Comparison of ENCODE assay signal across 8 mouse cellular contexts in the genomic region with DNA sequence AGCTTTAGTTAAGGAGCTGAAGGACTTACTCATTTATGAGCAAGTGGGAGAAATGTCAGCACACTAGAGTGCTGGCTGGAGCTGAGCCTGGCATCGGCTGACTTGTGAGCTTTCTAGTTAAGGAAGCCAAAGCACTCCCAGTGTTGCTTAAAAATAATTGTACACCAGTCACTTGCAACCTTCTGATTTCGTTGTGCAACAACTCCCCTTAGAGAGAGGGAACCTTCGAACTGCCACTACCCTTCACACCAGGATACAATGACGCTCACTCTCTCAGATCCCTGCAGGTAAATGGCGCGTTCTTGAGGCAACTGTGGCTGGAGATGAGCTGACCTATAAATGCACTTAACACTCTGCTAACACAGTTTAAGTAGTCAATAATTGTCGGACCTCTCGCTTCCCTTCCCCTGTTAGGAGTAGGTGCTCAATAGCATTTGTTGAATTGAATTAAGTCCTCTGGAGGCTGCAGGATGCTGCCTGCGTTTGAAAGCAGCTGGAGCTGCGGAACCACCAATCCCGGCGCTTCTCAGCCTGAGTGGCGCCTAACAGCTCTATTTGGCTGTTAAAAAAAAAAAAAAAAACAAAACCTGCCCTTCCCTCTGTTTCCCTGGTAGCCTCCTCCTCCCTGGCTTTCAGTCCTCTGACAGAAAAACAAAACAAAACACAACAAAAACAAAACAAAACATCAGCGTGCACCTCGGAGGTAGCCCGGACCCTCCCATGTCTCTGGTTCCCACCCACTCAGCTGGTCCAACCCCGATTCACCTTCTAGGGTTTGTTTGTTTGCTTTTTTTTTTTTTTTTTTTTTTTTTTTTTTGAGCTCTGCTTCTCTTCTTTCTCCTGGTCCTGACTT. TPM values are rescaled to one million over a fixed set of nuclear protein-coding genes. Genes with fewer than 3 reads are reported as not detected.
DNase-seq lines count a peak whose midpoint lies in the region; ATAC-seq and TF ChIP-seq lines count a peak whose summit lies in the region.

No protein-coding gene starts in this region.

- H3K9me3 ChIP-seq in ES-E14 (ENCODE audit: control insufficient read depth, insufficient read depth, low read depth, low read length): no peaks in the 10 kb centered on the region
- H3K9me3 ChIP-seq in forebrain, embryonic 15.5 days: no peaks in the 10 kb centered on the region
- no peaks in the 10 kb centered on the region for H3K9me3 ChIP-seq in hindbrain, embryonic 15.5 days
- H3K9me3 ChIP-seq in liver, embryonic 12.5 days (replicated peaks): no peaks in the 10 kb centered on the region
- no peaks in the 10 kb centered on the region for H3K9me3 ChIP-seq in neural tube, embryonic 11.5 days (ENCODE audit: control insufficient read depth, low read length)

- H3K4me3 ChIP-seq in ES-E14 (ENCODE audit: insufficient read depth in 1 of 2, low read depth in 1 of 2, low read length in 2 of 2, poor library complexity in 1 of 2, severe bottlenecking in 1 of 2): no peak overlapping the region
- peak overlapping the region; percentile 29 for H3K4me3 ChIP-seq in forebrain, embryonic 15.5 days
- H3K4me3 ChIP-seq in hindbrain, embryonic 15.5 days: peak overlapping the region; percentile 22
- H3K4me3 ChIP-seq in liver, embryonic 12.5 days: peak overlapping the region; percentile 30
- peak overlapping the region; percentile 4; the same call in 1 of the 2 replicates for H3K4me3 ChIP-seq in neural tube, embryonic 11.5 days (ENCODE audit: low read depth, low read length)

- H3K36me3 ChIP-seq in ES-E14 (ENCODE audit: control insufficient read depth, insufficient read depth, low read length, poor library complexity, severe bottlenecking): no peaks in the 10 kb centered on the region
- H3K36me3 ChIP-seq in forebrain, embryonic 15.5 days: no peaks in the 10 kb centered on the region
- no peaks in the 10 kb centered on the region for H3K36me3 ChIP-seq in hindbrain, embryonic 15.5 days
- H3K36me3 ChIP-seq in liver, embryonic 12.5 days: no peaks in the 10 kb centered on the region
- H3K36me3 ChIP-seq in neural tube, embryonic 11.5 days (ENCODE audit: control insufficient read depth, insufficient read depth, low read length): no peaks in the 10 kb centered on the region

- peak; percentile 18 to 33 for DNase-seq in cerebellum, adult 18-20 months
- no peak for DNase-seq in cerebellum, adult 8-10 months
- DNase-seq in ES-E14 (ENCODE audit: low read depth, low spot score): no peak
- no peak for DNase-seq in neural tube, embryonic 11.5 days (ENCODE audit: low spot score)
- DNase-seq in natural killer cell, adult 2 months (ENCODE audit: low spot score in 2 of 2): no peak

- in situ Hi-C loops in ES-E14 (cut with MboI; ENCODE audit: low sequenced_read_pairs in 2 of 2, unreplicated experiment in 2 of 2): no loop called here

- peaks cover 4 to 12% of the 10 kb centered on the region in 2 experiments; a peak in 3 of 4 replicates for H3K4me1 ChIP-seq in ES-E14 (ENCODE audit: control insufficient read depth in 2 of 2, insufficient read depth in 2 of 2, low read length in 2 of 2, poor library complexity in 1 of 2)
- H3K4me1 ChIP-seq in forebrain, embryonic 15.5 days: peaks cover 36% of the 10 kb centered on the region
- H3K4me1 ChIP-seq in hindbrain, embryonic 15.5 days (replicated peaks): peaks cover 33% of the 10 kb centered on the region
- H3K4me1 ChIP-seq in liver, embryonic 12.5 days: peaks cover 31% of the 10 kb centered on the region
- H3K4me1 ChIP-seq in neural tube, embryonic 11.5 days (ENCODE audit: control insufficient read depth, insufficient read depth, low read length): peaks cover 16% of the 10 kb centered on the region

- no peaks in the 10 kb centered on the region for H3K27me3 ChIP-seq in forebrain, embryonic 15.5 days
- no peaks in the 10 kb centered on the region for H3K27me3 ChIP-seq in hindbrain, embryonic 15.5 days
- peaks cover 73% of the 10 kb centered on the region for H3K27me3 ChIP-seq in liver, embryonic 12.5 days (replicated peaks)
- H3K27me3 ChIP-seq in neural tube, embryonic 11.5 days (ENCODE audit: control insufficient read depth, insufficient read depth, low read length): peaks cover 2% of the 10 kb centered on the region; the same call in 1 of the 2 replicates

- peak; percentile 39; the same call in 1 of the 2 replicates for ATAC-seq in forebrain, embryonic 15.5 days (replicated peaks)
- peak; percentile 42; the same call in 1 of the 2 replicates for ATAC-seq in hindbrain, embryonic 15.5 days (ENCODE audit: low FRiP score, low read depth)
- ATAC-seq in liver, embryonic 12.5 days: no peak
- no peak for ATAC-seq in neural tube, embryonic 11.5 days (ENCODE audit: insufficient read depth, low FRiP score, low TSS enrichment)

- no peak overlapping the region for H3K9ac ChIP-seq in ES-E14 (ENCODE audit: insufficient read depth, low read depth, low read length, poor library complexity, severe bottlenecking)
- peak overlapping the region; percentile 45 for H3K9ac ChIP-seq in forebrain, embryonic 15.5 days (replicated peaks)
- no peak overlapping the region for H3K9ac ChIP-seq in hindbrain, embryonic 15.5 days
- H3K9ac ChIP-seq in liver, embryonic 12.5 days: no peak overlapping the region
- peak overlapping the region; percentile 14; the same call in 1 of the 2 replicates for H3K9ac ChIP-seq in neural tube, embryonic 11.5 days (ENCODE audit: low read length)

- peak overlapping the region; percentile 49 for H3K4me2 ChIP-seq in forebrain, embryonic 15.5 days (replicated peaks)
- peak overlapping the region; percentile 57 for H3K4me2 ChIP-seq in hindbrain, embryonic 15.5 days
- H3K4me2 ChIP-seq in liver, embryonic 12.5 days: peak overlapping the region; percentile 51
- peak overlapping the region; percentile 36 for H3K4me2 ChIP-seq in neural tube, embryonic 11.5 days (ENCODE audit: low read depth)

- H3K27ac ChIP-seq in ES-E14 (ENCODE audit: insufficient read depth, low read depth, low read length, poor library complexity, severe bottlenecking): no peak overlapping the region
- H3K27ac ChIP-seq in forebrain, embryonic 15.5 days (replicated peaks): peak overlapping the region; percentile 71
- H3K27ac ChIP-seq in hindbrain, embryonic 15.5 days (replicated peaks): peak overlapping the region; percentile 63
- no peak overlapping the region for H3K27ac ChIP-seq in liver, embryonic 12.5 days
- no peak overlapping the region for H3K27ac ChIP-seq in neural tube, embryonic 11.5 days (ENCODE audit: low read depth, low read length)

- WGBS in forebrain, embryonic 15.5 days: 2% methylated on average over 17 of the region's 17 CpGs
- WGBS in hindbrain, embryonic 15.5 days: 2% methylated on average over 17 of the region's 17 CpGs
- 7% methylated on average over 17 of the region's 17 CpGs for WGBS in liver, embryonic 12.5 days (ENCODE audit: insufficient replicate concordance)
- WGBS in neural tube, embryonic 11.5 days: 4% methylated on average over 17 of the region's 17 CpGs

TF ChIP-seq in ES-E14, 5 proteins besides CTCF, POLR2A, EP300 and RAD21:
- peak; percentile 91 for TF ChIP-seq ZNF384 (IDR thresholded peaks at IDR 0.05; ENCODE audit: low read depth, low read length)
- no peak for TF ChIP-seq HCFC1 (IDR thresholded peaks at IDR 0.05; ENCODE audit: borderline replicate concordance, insufficient read depth, low read length)

RNA-seq across cellular contexts. Expression of gene Optc, which starts 53.2 kb away (rescaled TPM):
- total RNA-seq in ES-E14 (2012; rRNA removed): 0.36 TPM in 1 of 2 replicates, not detected in the other
- 1.6 and 2.2 TPM in 2 replicates for polyA plus RNA-seq in forebrain, embryonic 15.5 days (2015; fragmentation: Nextera tagmentation; extraction: Ambion mirVana)
- 3.0 and 3.9 TPM in 2 replicates for polyA plus RNA-seq in hindbrain, embryonic 15.5 days (2015; fragmentation: Nextera tagmentation; extraction: Ambion mirVana)
- polyA plus RNA-seq in liver, embryonic 12.5 days (2016; fragmentation: Nextera tagmentation; extraction: Ambion mirVana): 0.10 and 0.11 TPM in 2 replicates
- polyA plus RNA-seq in neural tube, embryonic 11.5 days (2014; fragmentation: Nextera tagmentation; extraction: Ambion mirVana): 1.5 and 2.5 TPM in 2 replicates

RNA-seq across cellular contexts. Expression of gene Atp2b4, which starts 53.8 kb away (rescaled TPM):
- total RNA-seq in ES-E14 (2012; rRNA removed): 9.8 and 16.1 TPM in 2 replicates
- 8.6 and 10.4 TPM in 2 replicates for polyA plus RNA-seq in forebrain, embryonic 15.5 days (2015; fragmentation: Nextera tagmentation; extraction: Ambion mirVana)
- polyA plus RNA-seq in hindbrain, embryonic 15.5 days (2015; fragmentation: Nextera tagmentation; extraction: Ambion mirVana): 11.8 and 12.4 TPM in 2 replicates
- polyA plus RNA-seq in liver, embryonic 12.5 days (2016; fragmentation: Nextera tagmentation; extraction: Ambion mirVana): 34.1 and 37.6 TPM in 2 replicates
- 9.6 and 10.3 TPM in 2 replicates for polyA plus RNA-seq in neural tube, embryonic 11.5 days (2014; fragmentation: Nextera tagmentation; extraction: Ambion mirVana)

Comparison
In these comparisons a context has a peak if more than half of its experiments do, and no peak if none do; other contexts are left out.
1. DNase-seq: peak in cerebellum, adult 18-20 months (2 of 2); none in cerebellum, adult 8-10 months (single experiment), ES-E14 (single experiment), neural tube, embryonic 11.5 days (single experiment) and natural killer cell, adult 2 months (0 of 2).
2. H3K27ac ChIP-seq: peak in forebrain, embryonic 15.5 days (single experiment) and hindbrain, embryonic 15.5 days (single experiment); none in ES-E14 (single experiment), liver, embryonic 12.5 days (single experiment) and neural tube, embryonic 11.5 days (single experiment).
3. H3K4me3 ChIP-seq: peak in forebrain, embryonic 15.5 days (single experiment), hindbrain, embryonic 15.5 days (single experiment), liver, embryonic 12.5 days (single experiment) and neural tube, embryonic 11.5 days (single experiment); none in ES-E14 (0 of 2).
4. H3K9ac ChIP-seq: peak in forebrain, embryonic 15.5 days (single experiment) and neural tube, embryonic 11.5 days (single experiment); none in ES-E14 (single experiment), hindbrain, embryonic 15.5 days (single experiment) and liver, embryonic 12.5 days (single experiment).
5. ATAC-seq: peak in forebrain, embryonic 15.5 days (single experiment) and hindbrain, embryonic 15.5 days (single experiment); none in liver, embryonic 12.5 days (single experiment) and neural tube, embryonic 11.5 days (single experiment).
6. Peak in every context shown above with its lines, with median percentiles within 50 percentile points of each other: H3K4me2 ChIP-seq.